Mouse (Mus musculus): ENCODE data around the gene Cd302. TPM values are rescaled to one million over a fixed set of nuclear protein-coding genes. Genes with fewer than 3 reads are reported as not detected.

Cd302 gene
- polyA plus RNA-seq, 1 experiment from 2014 or later: 74.9 TPM

- Histone ChIP-seq H3K9ac (replicated peaks; ENCODE audit: low read depth) (no peak overlapping the region), H3K4me1 (ENCODE audit: insufficient read depth, low read depth, low read length) (no peaks in the 10 kb centered on the region), H3K4me2 (replicated peaks; ENCODE audit: low read depth, low read length) (no peak overlapping the region), H3K27ac (ENCODE audit: low read length) (no peak overlapping the region), H3K27me3 (replicated peaks; ENCODE audit: insufficient read depth, low read length) (no peaks in the 10 kb centered on the region), H3K9me3 (ENCODE audit: low read length) (no peaks in the 10 kb centered on the region), H3K4me3 (ENCODE audit: low read depth, low read length) (no peak overlapping the region), H3K36me3 (ENCODE audit: insufficient read depth, low read length) (peaks cover 29% of the 10 kb centered on the region)
- WGBS: 49% methylated on average over 2 of the region's 2 CpGs
- DNase-seq (ENCODE audit: low spot score): no peak
- no peak for TF ChIP-seq EP300 (IDR thresholded peaks at IDR 0.05)
- TF ChIP-seq CTCF (IDR thresholded peaks at IDR 0.05): no peak
- no peak for ATAC-seq
These were observed 51.1 kb downstream of the Cd302 start for GRCm38 (mm10) chr2:60233147-60233546.

DNA sequence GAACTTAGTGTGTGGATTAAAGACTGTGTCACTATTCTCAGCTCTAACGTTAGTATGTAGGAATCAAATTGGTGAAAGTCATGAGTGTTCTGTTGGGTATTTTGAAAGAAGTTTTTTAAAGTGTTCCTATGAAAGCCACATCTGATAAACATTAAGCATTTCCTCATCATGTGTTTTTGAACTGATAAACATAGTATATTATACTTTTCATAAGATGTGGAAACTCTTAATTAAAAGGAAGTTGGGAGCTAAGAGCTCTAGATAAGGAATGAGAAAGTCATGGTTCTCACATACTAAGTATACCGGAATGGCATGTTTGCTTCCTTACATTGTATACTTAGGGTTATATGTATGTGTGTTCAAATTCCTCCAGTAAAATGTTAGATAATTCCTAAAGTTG is 53.9 kb downstream of the Cd302 start:
- H3K4me2 ChIP-seq (replicated peaks; ENCODE audit: low read depth, low read length): no peak overlapping the region
- ATAC-seq (no peak), DNase-seq (ENCODE audit: low spot score) (no peak)
- 73% methylated on average over 2 of the region's 2 CpGs for WGBS
- H3K9me3 ChIP-seq (ENCODE audit: low read length): no peaks in the 10 kb centered on the region
- H3K27me3 ChIP-seq (replicated peaks; ENCODE audit: insufficient read depth, low read length): no peaks in the 10 kb centered on the region
- no peak overlapping the region for H3K9ac ChIP-seq (replicated peaks; ENCODE audit: low read depth)
- no peak overlapping the region for H3K27ac ChIP-seq (ENCODE audit: low read length)
- no peak overlapping the region for H3K4me3 ChIP-seq (ENCODE audit: low read depth, low read length)
- peaks cover 14% of the 10 kb centered on the region for H3K36me3 ChIP-seq (ENCODE audit: insufficient read depth, low read length)
- no peak for TF ChIP-seq EP300 (IDR thresholded peaks at IDR 0.05)
- TF ChIP-seq CTCF (IDR thresholded peaks at IDR 0.05): no peak
- H3K4me1 ChIP-seq (ENCODE audit: insufficient read depth, low read depth, low read length): no peaks in the 10 kb centered on the region

GRCm38 (mm10) chr2:60228470-60228869 is 55.8 kb downstream of the Cd302 start:
- TF ChIP-seq CTCF (IDR thresholded peaks at IDR 0.05) (no peak), EP300 (IDR thresholded peaks at IDR 0.05) (no peak)
- H3K4me2 ChIP-seq (replicated peaks; ENCODE audit: low read depth, low read length): no peak overlapping the region
- DNase-seq (ENCODE audit: low spot score) (no peak), ATAC-seq (no peak)
- H3K27me3 ChIP-seq (replicated peaks; ENCODE audit: insufficient read depth, low read length): no peaks in the 10 kb centered on the region
- H3K4me3 ChIP-seq (ENCODE audit: low read depth, low read length): no peak overlapping the region
- no peak overlapping the region for H3K27ac ChIP-seq (ENCODE audit: low read length)
- no peak overlapping the region for H3K9ac ChIP-seq (replicated peaks; ENCODE audit: low read depth)
- 95% methylated on average over 1 of the region's 1 CpGs for WGBS
- H3K4me1 ChIP-seq (ENCODE audit: insufficient read depth, low read depth, low read length): no peaks in the 10 kb centered on the region
- no peaks in the 10 kb centered on the region for H3K9me3 ChIP-seq (ENCODE audit: low read length)
- H3K36me3 ChIP-seq (ENCODE audit: insufficient read depth, low read length): peaks cover 8% of the 10 kb centered on the region

DNA sequence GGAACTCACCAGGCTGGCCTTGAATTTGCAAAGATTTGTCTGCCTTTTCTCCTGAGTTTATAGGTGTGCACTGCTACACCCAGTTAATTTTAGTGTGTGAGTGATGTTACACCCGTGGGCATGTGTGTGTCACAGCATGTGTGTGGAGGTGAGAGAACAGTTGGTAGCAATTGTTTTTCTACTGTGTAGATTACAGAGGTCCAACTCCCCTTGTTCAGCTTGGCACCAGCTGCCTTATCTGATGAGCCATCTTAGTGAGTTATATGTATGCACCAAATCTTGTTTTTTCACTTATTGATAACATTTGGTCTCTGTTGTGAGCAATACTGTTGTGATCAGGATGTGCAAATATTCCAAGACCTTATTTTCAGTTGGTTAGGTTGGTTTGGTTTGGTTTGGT is 60.8 kb downstream of the Cd302 start:
- Histone ChIP-seq H3K4me3 (ENCODE audit: low read depth, low read length) (no peak overlapping the region), H3K27me3 (replicated peaks; ENCODE audit: insufficient read depth, low read length) (no peaks in the 10 kb centered on the region), H3K4me2 (replicated peaks; ENCODE audit: low read depth, low read length) (no peak overlapping the region), H3K36me3 (ENCODE audit: insufficient read depth, low read length) (no peaks in the 10 kb centered on the region), H3K4me1 (ENCODE audit: insufficient read depth, low read depth, low read length) (no peaks in the 10 kb centered on the region), H3K9ac (replicated peaks; ENCODE audit: low read depth) (no peak overlapping the region), H3K9me3 (ENCODE audit: low read length) (no peaks in the 10 kb centered on the region), H3K27ac (ENCODE audit: low read length) (no peak overlapping the region)
- 74% methylated on average over 1 of the region's 1 CpGs for WGBS
- ATAC-seq: no peak
- no peak for DNase-seq (ENCODE audit: low spot score)
- no peak for TF ChIP-seq EP300 (IDR thresholded peaks at IDR 0.05)
- TF ChIP-seq CTCF (IDR thresholded peaks at IDR 0.05): no peak

GRCm38 (mm10) chr2:60221954-60222353 is 62.3 kb downstream of the Cd302 start:
- H3K27ac ChIP-seq (ENCODE audit: low read length): no peak overlapping the region
- DNase-seq (ENCODE audit: low spot score) (no peak), ATAC-seq (no peak)
- 52% methylated on average over 2 of the region's 2 CpGs for WGBS
- no peak overlapping the region for H3K4me2 ChIP-seq (replicated peaks; ENCODE audit: low read depth, low read length)
- H3K36me3 ChIP-seq (ENCODE audit: insufficient read depth, low read length): no peaks in the 10 kb centered on the region
- no peaks in the 10 kb centered on the region for H3K27me3 ChIP-seq (replicated peaks; ENCODE audit: insufficient read depth, low read length)
- no peak overlapping the region for H3K4me3 ChIP-seq (ENCODE audit: low read depth, low read length)
- TF ChIP-seq CTCF (IDR thresholded peaks at IDR 0.05) (no peak), EP300 (IDR thresholded peaks at IDR 0.05) (no peak)
- H3K9me3 ChIP-seq (ENCODE audit: low read length): no peaks in the 10 kb centered on the region
- peaks cover 7% of the 10 kb centered on the region; the same call in 1 of the 2 replicates for H3K4me1 ChIP-seq (ENCODE audit: insufficient read depth, low read depth, low read length)
- no peak overlapping the region for H3K9ac ChIP-seq (replicated peaks; ENCODE audit: low read depth)

- ATAC-seq (no peak), DNase-seq (ENCODE audit: low spot score) (peak; percentile 24)
- Histone ChIP-seq H3K4me3 (ENCODE audit: low read depth, low read length) (no peak overlapping the region), H3K9ac (replicated peaks; ENCODE audit: low read depth) (no peak overlapping the region), H3K27ac (ENCODE audit: low read length) (no peak overlapping the region), H3K36me3 (ENCODE audit: insufficient read depth, low read length) (no peaks in the 10 kb centered on the region), H3K4me1 (ENCODE audit: insufficient read depth, low read depth, low read length) (peaks cover 12% of the 10 kb centered on the region; the same call in 1 of the 2 replicates), H3K27me3 (replicated peaks; ENCODE audit: insufficient read depth, low read length) (no peaks in the 10 kb centered on the region), H3K4me2 (replicated peaks; ENCODE audit: low read depth, low read length) (no peak overlapping the region), H3K9me3 (ENCODE audit: low read length) (no peaks in the 10 kb centered on the region)
- TF ChIP-seq CTCF (IDR thresholded peaks at IDR 0.05): no peak
- TF ChIP-seq EP300 (IDR thresholded peaks at IDR 0.05): no peak
- 44% methylated on average over 6 of the region's 6 CpGs for WGBS
These were observed 63.1 kb downstream of the Cd302 start for GRCm38 (mm10) chr2:60221236-60221635.

GRCm38 (mm10) chr2:60217620-60218019 is 66.7 kb downstream of the Cd302 start:
- ATAC-seq (no peak), DNase-seq (ENCODE audit: low spot score) (no peak)
- WGBS: 64% methylated on average over 6 of the region's 6 CpGs
- Histone ChIP-seq H3K9me3 (ENCODE audit: low read length) (no peaks in the 10 kb centered on the region), H3K36me3 (ENCODE audit: insufficient read depth, low read length) (no peaks in the 10 kb centered on the region), H3K27ac (ENCODE audit: low read length) (no peak overlapping the region), H3K9ac (replicated peaks; ENCODE audit: low read depth) (no peak overlapping the region), H3K27me3 (replicated peaks; ENCODE audit: insufficient read depth, low read length) (no peaks in the 10 kb centered on the region), H3K4me3 (ENCODE audit: low read depth, low read length) (no peak overlapping the region), H3K4me2 (replicated peaks; ENCODE audit: low read depth, low read length) (no peak overlapping the region), H3K4me1 (ENCODE audit: insufficient read depth, low read depth, low read length) (peaks cover 19% of the 10 kb centered on the region; the same call in 1 of the 2 replicates)
- TF ChIP-seq EP300 (IDR thresholded peaks at IDR 0.05) (no peak), CTCF (IDR thresholded peaks at IDR 0.05) (no peak)
